Mouse (Mus musculus) lung, postnatal 0 days (tissue): Measurements from ENCODE around the gene Ptpn1. TPM values are rescaled to one million over a fixed set of nuclear protein-coding genes. Genes with fewer than 3 reads are reported as not detected.
A peak's percentile ranks its signal among the peaks of the same experiment; 100 is the strongest.

ENCODE experiments used
- ATAC-seq: fragments of 200-750 bp; cut with Nextera tagmentation; 2 replicates; pipeline ENCODE4 v1.8.0; 2017; ENCODE audit warnings: moderate library complexity
- DNase-seq: peaks from one replicate; pipeline ENCODE4 v3.0.0-alpha.2; 2016; ENCODE audit warnings: low spot score
- H3K27ac ChIP-seq: fragments of 300-500 bp; sonication (generic); 2 replicates; pipeline ENCODE4 v1.5.1; 2014; ENCODE audit warnings: antibody characterized with exemption, mild to moderate bottlenecking, low read length, mixed read lengths
- H3K27me3 ChIP-seq: fragments of 300-500 bp; sonication (generic); replicated peaks from 2 replicates; pipeline ENCODE4 v1.6.1; 2014; ENCODE audit warnings: low read length, mixed read lengths; ENCODE audit not compliant: insufficient read depth
- H3K36me3 ChIP-seq: fragments of 300-500 bp; sonication (generic); 2 replicates; pipeline ENCODE4 v1.6.1; 2014; ENCODE audit warnings: low read length, mixed read lengths; ENCODE audit not compliant: insufficient read depth
- H3K4me1 ChIP-seq: fragments of 300-500 bp; sonication (generic); 2 replicates; pipeline ENCODE4 v1.6.1; 2014; ENCODE audit warnings: antibody characterized with exemption, low read depth, low read length, mixed read lengths; ENCODE audit not compliant: insufficient read depth
- H3K4me2 ChIP-seq: fragments of 300-500 bp; sonication (generic); replicated peaks from 2 replicates; pipeline ENCODE4 v1.6.1; 2014; ENCODE audit warnings: low read depth, mild to moderate bottlenecking, low read length, moderate library complexity, mixed read lengths
- H3K4me3 ChIP-seq: fragments of 300-500 bp; sonication (generic); 2 replicates; pipeline ENCODE4 v1.5.1; 2014; ENCODE audit warnings: low read depth, low read length
- H3K9ac ChIP-seq: fragments of 300-500 bp; sonication (generic); replicated peaks from 2 replicates; pipeline ENCODE4 v1.6.1; 2014; ENCODE audit warnings: low read depth, mild to moderate bottlenecking
- H3K9me3 ChIP-seq: fragments of 300-500 bp; sonication (generic); 2 replicates; pipeline ENCODE4 v1.6.1; 2016; ENCODE audit warnings: low read length, mixed read lengths
- CTCF ChIP-seq: IDR thresholded peaks from 2 replicates; pipeline ENCODE4 v1.5.1; 2016; ENCODE audit warnings: antibody characterized with exemption, mild to moderate bottlenecking
- EP300 ChIP-seq: IDR thresholded peaks from 2 replicates; pipeline ENCODE4 v1.6.1; 2016; ENCODE audit warnings: antibody characterized with exemption, mild to moderate bottlenecking, control low read depth
- WGBS: fragments of 180-500 bp; shearing (Covaris S2); extraction: QIAGEN DNeasy Blood & Tissue Kit; methylation state at CpG from one replicate; pipeline ENCODE4 v1.1.7; 2014; 5-methylcytosine and 5-hydroxymethylcytosine counted together
- polyA plus RNA-seq: library from polyadenylated mRNA; unstranded; fragments of >200 nt; fragmentation: Nextera tagmentation; extraction: Ambion mirVana; gene quantifications from 2 replicates; pipeline ENCODE4 v1.2.1, GENCODE M21; 2015

The Ptpn1 gene
- polyA plus RNA-seq, 1 experiment from 2014 or later = 81.2 TPM

GRCm38 (mm10) chr2:167965911-167966310, 34.1 kb downstream of the Ptpn1 start:
- Histone ChIP-seq H3K4me1 (peaks cover 12% of the 10 kb centered on the region; the same call in 1 of the 2 replicates), H3K27ac (peak overlapping the region; percentile 17; the same call in 1 of the 2 replicates), H3K4me2 (no peak overlapping the region), H3K9ac (no peak overlapping the region), H3K9me3 (no peaks in the 10 kb centered on the region), H3K4me3 (no peak overlapping the region), H3K36me3 (peaks cover 21% of the 10 kb centered on the region), H3K27me3 (no peaks in the 10 kb centered on the region)
- TF ChIP-seq CTCF = no peak
- TF ChIP-seq EP300 = no peak
- DNase-seq (no peak), ATAC-seq (no peak)
- 71% methylated on average over 3 of the region's 3 CpGs for WGBS

- Histone ChIP-seq H3K27ac (peak overlapping the region; percentile 14; the same call in 1 of the 2 replicates), H3K27me3 (no peaks in the 10 kb centered on the region), H3K9me3 (no peaks in the 10 kb centered on the region), H3K36me3 (peaks cover 28% of the 10 kb centered on the region), H3K4me2 (no peak overlapping the region), H3K4me1 (peaks cover 20% of the 10 kb centered on the region; the same call in 1 of the 2 replicates), H3K4me3 (no peak overlapping the region), H3K9ac (no peak overlapping the region)
- TF ChIP-seq EP300 (no peak), CTCF (no peak)
- DNase-seq = no peak
- WGBS = 92% methylated on average over 7 of the region's 7 CpGs
- no peak for ATAC-seq
Observed at GRCm38 (mm10) chr2:167968504-167968903, 36.6 kb downstream of the Ptpn1 start.

GRCm38 (mm10) chr2:167969851-167970541, 38.1 kb downstream of the Ptpn1 start:
- Histone ChIP-seq H3K27ac (peak overlapping the region; percentile 51; the same call in 1 of the 2 replicates), H3K9me3 (no peaks in the 10 kb centered on the region), H3K4me2 (no peak overlapping the region), H3K36me3 (peaks cover 42% of the 10 kb centered on the region), H3K27me3 (no peaks in the 10 kb centered on the region), H3K9ac (no peak overlapping the region), H3K4me3 (no peak overlapping the region), H3K4me1 (peaks cover 20% of the 10 kb centered on the region; the same call in 1 of the 2 replicates)
- 69% methylated on average over 10 of the region's 10 CpGs for WGBS
- TF ChIP-seq CTCF (no peak), EP300 (peak; percentile 57)
- DNase-seq (peak; percentile 74), ATAC-seq (peak; percentile 63)

- 30% methylated on average over 5 of the region's 5 CpGs for WGBS
- ATAC-seq (no peak), DNase-seq (no peak)
- Histone ChIP-seq H3K27me3 (no peaks in the 10 kb centered on the region), H3K4me1 (peaks cover 20% of the 10 kb centered on the region; the same call in 1 of the 2 replicates), H3K9ac (no peak overlapping the region; the same call in 1 of the 2 replicates), H3K4me2 (no peak overlapping the region), H3K9me3 (no peaks in the 10 kb centered on the region), H3K27ac (peak overlapping the region; percentile 75), H3K36me3 (peaks cover 56% of the 10 kb centered on the region), H3K4me3 (no peak overlapping the region)
- TF ChIP-seq EP300 (no peak), CTCF (no peak)
Observed at GRCm38 (mm10) chr2:167972146-167972545, 40.3 kb downstream of the Ptpn1 start.

GRCm38 (mm10) chr2:167972809-167973208, 41.0 kb downstream of the Ptpn1 start:
- ATAC-seq = peak; percentile 41
- no peaks in the 10 kb centered on the region for H3K27me3 ChIP-seq
- WGBS = 0% methylated on average over 1 of the region's 1 CpGs

GRCm38 (mm10) chr2:167975746-167976145, 43.9 kb downstream of the Ptpn1 start:
- Histone ChIP-seq H3K9ac (no peak overlapping the region), H3K4me2 (no peak overlapping the region), H3K4me1 (peaks cover 27% of the 10 kb centered on the region), H3K4me3 (no peak overlapping the region), H3K27ac (no peak overlapping the region), H3K9me3 (no peaks in the 10 kb centered on the region), H3K36me3 (peaks cover 57% of the 10 kb centered on the region), H3K27me3 (no peaks in the 10 kb centered on the region)
- 60% methylated on average over 12 of the region's 12 CpGs for WGBS
- peak; percentile 36; the same call in 1 of the 2 replicates for TF ChIP-seq EP300
- TF ChIP-seq CTCF = no peak
- no peak for ATAC-seq
- DNase-seq = no peak

More at GRCm38 (mm10) chr2:167972809-167973208, 41.0 kb downstream of the Ptpn1 start:
- H3K9me3 ChIP-seq = no peaks in the 10 kb centered on the region
- H3K36me3 ChIP-seq = peaks cover 58% of the 10 kb centered on the region
- no peak overlapping the region for H3K9ac ChIP-seq
- peak; percentile 26 for DNase-seq
- H3K4me3 ChIP-seq = no peak overlapping the region
- peaks cover 20% of the 10 kb centered on the region; the same call in 1 of the 2 replicates for H3K4me1 ChIP-seq
- H3K4me2 ChIP-seq = no peak overlapping the region
- peak overlapping the region; percentile 75; the same call in 1 of the 2 replicates for H3K27ac ChIP-seq
- peak; percentile 70 for TF ChIP-seq EP300
- TF ChIP-seq CTCF = no peak
